Mouse (Mus musculus) cerebellum, adult (tissue): ENCODE results near the gene Plekha4.

ENCODE experiments used
- ATAC-seq: cut with Nextera tagmentation; 2 replicates; pipeline ENCODE4 v1.9.2; 2017; ENCODE audit warnings: mild to moderate bottlenecking, moderate library complexity, mixed read lengths; ENCODE audit not compliant: insufficient number of reproducible peaks, low FRiP score, low TSS enrichment

The Plekha4 gene

GRCm38 (mm10) chr7:45567112-45567779 lies 41.1 kb downstream of the Plekha4 start:
- no peak for ATAC-seq

- peak; percentile 94 for ATAC-seq
Measured at GRCm38 (mm10) chr7:45567780-45568516, 41.8 kb downstream of the Plekha4 start.

- no peak for ATAC-seq
Measured at GRCm38 (mm10) chr7:45568601-45569473, 42.7 kb downstream of the Plekha4 start.

- peak; percentile 60; the same call in 1 of the 2 replicates for ATAC-seq
Measured at GRCm38 (mm10) chr7:45570103-45570741, 44.1 kb downstream of the Plekha4 start, which contains the start of gene Bcat2. Bcat2 (plus strand) TSS chr7:45570153.

GRCm38 (mm10) chr7:45571966-45572365 lies 45.8 kb downstream of the Plekha4 start:
- no peak for ATAC-seq

- no peak for ATAC-seq
Measured at GRCm38 (mm10) chr7:45573954-45574353, 47.8 kb downstream of the Plekha4 start.

GRCm38 (mm10) chr7:45574472-45575379 lies 48.6 kb downstream of the Plekha4 start:
- ATAC-seq: no peak

- ATAC-seq: no peak
Measured at GRCm38 (mm10) chr7:45585923-45586322, 59.8 kb downstream of the Plekha4 start.

GRCm38 (mm10) chr7:45587631-45588592 lies 61.8 kb downstream of the Plekha4 start:
- no peak for ATAC-seq

GRCm38 (mm10) chr7:45589173-45589572 lies 63.0 kb downstream of the Plekha4 start:
- peak; percentile 97 for ATAC-seq

- ATAC-seq: no peak
Measured at GRCm38 (mm10) chr7:45589898-45590297, 63.8 kb downstream of the Plekha4 start.

- ATAC-seq: no peak
Measured at GRCm38 (mm10) chr7:45590874-45591273, 64.7 kb downstream of the Plekha4 start.

- no peak for ATAC-seq
Measured at GRCm38 (mm10) chr7:45591880-45592279, 65.8 kb downstream of the Plekha4 start.

- ATAC-seq: no peak
Measured at GRCm38 (mm10) chr7:45593118-45593815, 67.1 kb downstream of the Plekha4 start.

GRCm38 (mm10) chr7:45595176-45595575 lies 69.0 kb downstream of the Plekha4 start:
- no peak for ATAC-seq

- no peak for ATAC-seq
Measured at GRCm38 (mm10) chr7:45596107-45596506, 70.0 kb downstream of the Plekha4 start.

GRCm38 (mm10) chr7:45597013-45597412 lies 70.9 kb downstream of the Plekha4 start:
- ATAC-seq: no peak

GRCm38 (mm10) chr7:45597527-45597926 lies 71.4 kb downstream of the Plekha4 start:
- no peak for ATAC-seq
